Mouse (Mus musculus) embryonic facial prominence, embryonic 10.5 days (tissue): ENCODE measurements around the gene Khnyn. TPM values are rescaled to one million over a fixed set of nuclear protein-coding genes. Genes with fewer than 3 reads are reported as not detected.

Experiments
- DNase-seq: peaks from one replicate; pipeline ENCODE4 v3.0.0-alpha.2; 2017; ENCODE audit warnings: low spot score
- H3K27ac ChIP-seq: fragments of 300-500 bp; sonication (generic); replicated peaks from 2 replicates; pipeline ENCODE4 v1.5.1; 2016; ENCODE audit warnings: mild to moderate bottlenecking
- H3K27me3 ChIP-seq: fragments of 300-500 bp; sonication (generic); replicated peaks from 2 replicates; pipeline ENCODE4 v1.6.1; 2016; ENCODE audit warnings: low read depth, mild to moderate bottlenecking; ENCODE audit not compliant: poor library complexity, severe bottlenecking
- H3K36me3 ChIP-seq: fragments of 300-500 bp; sonication (generic); replicated peaks from 2 replicates; pipeline ENCODE4 v1.6.1; 2016; ENCODE audit warnings: mild to moderate bottlenecking, moderate library complexity
- H3K4me1 ChIP-seq: fragments of 300-500 bp; sonication (generic); 2 replicates; pipeline ENCODE4 v1.6.1; 2016
- H3K4me3 ChIP-seq: fragments of 300-500 bp; sonication (generic); 2 replicates; pipeline ENCODE4 v1.5.1; 2016; ENCODE audit warnings: mild to moderate bottlenecking, moderate library complexity
- H3K9me3 ChIP-seq: fragments of 300-500 bp; sonication (generic); 2 replicates; pipeline ENCODE4 v1.6.1; 2016; ENCODE audit warnings: mild to moderate bottlenecking
- WGBS: fragments of 180-500 bp; shearing (Covaris S2); methylation state at CpG from one replicate; pipeline ENCODE4 v1.1.7; 2016; 5-methylcytosine and 5-hydroxymethylcytosine counted together
- polyA plus RNA-seq: library from polyadenylated mRNA; unstranded; fragments of >200 nt; fragmentation: Nextera tagmentation; extraction: Ambion mirVana; gene quantifications from 2 replicates; pipeline ENCODE4 v1.2.1, GENCODE M21; 2016

Gene Khnyn
- polyA plus RNA-seq, 1 experiment from 2014 or later = 31.0 TPM

DNA sequence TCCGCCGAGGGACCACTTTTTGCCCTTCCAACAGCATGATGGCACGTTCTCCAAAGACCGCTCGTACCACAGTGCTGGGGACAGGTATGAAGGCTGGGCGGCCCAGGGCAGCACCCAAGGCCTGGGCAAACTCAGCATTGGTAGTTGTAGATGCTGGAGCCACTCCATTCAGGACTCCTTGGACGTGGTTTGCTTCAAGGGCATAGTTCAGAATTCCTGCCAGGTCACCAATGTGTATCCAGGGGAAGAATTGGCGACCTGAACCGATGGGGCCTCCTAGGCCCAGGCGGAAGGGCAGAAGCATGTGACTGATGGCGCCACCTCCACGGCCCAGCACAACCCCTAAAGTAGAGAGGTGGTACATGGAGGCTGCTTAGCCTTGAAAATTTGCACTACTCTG, 12.9 kb downstream of the Khnyn start:
- no peaks in the 10 kb centered on the region for H3K27me3 ChIP-seq
- no peak overlapping the region for H3K27ac ChIP-seq
- peaks cover 25% of the 10 kb centered on the region for H3K4me1 ChIP-seq
- no peak overlapping the region for H3K4me3 ChIP-seq
- DNase-seq = no peak
- H3K9me3 ChIP-seq = no peaks in the 10 kb centered on the region
- peaks cover 61% of the 10 kb centered on the region for H3K36me3 ChIP-seq
- 93% methylated on average over 12 of the region's 12 CpGs for WGBS

DNA sequence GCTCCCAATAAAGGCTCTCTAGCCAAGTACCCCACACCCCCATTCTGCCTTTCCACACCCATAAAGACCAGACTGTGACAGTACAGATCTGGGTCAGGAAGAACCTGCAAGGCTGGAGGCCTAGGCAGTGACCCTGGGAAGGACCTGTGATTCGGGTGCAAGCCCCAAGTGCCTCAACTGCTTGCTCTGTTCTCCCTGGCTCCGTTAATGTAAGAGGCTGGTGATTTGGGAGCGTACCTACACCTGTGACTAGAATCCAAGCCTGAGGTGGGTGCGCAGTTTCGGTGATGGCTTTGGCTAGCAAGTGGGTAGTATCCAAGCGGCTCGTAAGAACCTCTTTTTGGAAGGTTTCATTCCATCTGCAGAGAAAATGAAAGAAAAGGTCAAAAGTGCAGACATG, 14.2 kb downstream of the Khnyn start:
- H3K36me3 ChIP-seq = peaks cover 49% of the 10 kb centered on the region
- no peak overlapping the region for H3K27ac ChIP-seq
- peaks cover 25% of the 10 kb centered on the region for H3K4me1 ChIP-seq
- no peaks in the 10 kb centered on the region for H3K9me3 ChIP-seq
- 91% methylated on average over 7 of the region's 7 CpGs for WGBS
- H3K27me3 ChIP-seq = no peaks in the 10 kb centered on the region
- no peak for DNase-seq
- H3K4me3 ChIP-seq = peak overlapping the region; percentile 64; the same call in 1 of the 2 replicates

DNA sequence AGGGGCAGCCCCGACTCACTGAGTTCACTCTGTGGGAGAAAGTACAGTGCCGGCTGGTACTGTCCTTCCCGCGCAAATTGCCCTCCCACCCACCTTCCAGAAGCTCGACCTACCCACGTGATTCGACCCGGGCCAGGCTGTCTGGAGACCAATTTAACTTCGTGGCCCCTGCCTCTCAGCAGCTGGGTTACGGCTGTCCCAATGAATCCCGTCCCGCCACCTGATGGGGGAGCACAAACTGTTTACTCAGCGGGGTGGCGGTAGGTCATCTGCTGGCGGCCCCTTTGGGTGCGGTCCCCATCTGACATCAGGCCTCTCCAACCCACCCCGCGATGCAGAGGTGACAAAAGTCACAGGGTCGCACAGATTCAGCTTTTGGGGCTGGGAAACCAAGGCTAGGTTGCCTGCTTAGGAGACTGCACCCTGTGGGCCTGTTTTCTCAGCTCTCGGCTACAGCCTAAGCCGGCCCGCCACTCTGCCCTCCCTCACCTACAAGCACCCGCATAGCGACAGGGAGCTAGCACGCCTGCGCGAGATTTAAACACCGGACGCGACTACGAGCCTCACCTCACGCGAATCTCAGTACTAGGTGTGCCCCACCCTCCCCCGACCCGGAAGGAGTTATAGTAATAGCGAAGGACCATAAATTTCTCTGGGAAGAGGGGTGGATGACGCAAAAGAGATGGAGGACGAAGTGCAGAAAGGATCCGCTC, 15.1 kb downstream of the Khnyn start, which contains the start of gene Sdr39u1:
Gene Sdr39u1, minus strand, starts transcription at position 593 of the 713 bp plus-strand sequence.
- H3K4me1 ChIP-seq = peaks cover 25% of the 10 kb centered on the region
- peak within 1 kb of the TSS; percentile 87 for H3K27ac ChIP-seq

DNA sequence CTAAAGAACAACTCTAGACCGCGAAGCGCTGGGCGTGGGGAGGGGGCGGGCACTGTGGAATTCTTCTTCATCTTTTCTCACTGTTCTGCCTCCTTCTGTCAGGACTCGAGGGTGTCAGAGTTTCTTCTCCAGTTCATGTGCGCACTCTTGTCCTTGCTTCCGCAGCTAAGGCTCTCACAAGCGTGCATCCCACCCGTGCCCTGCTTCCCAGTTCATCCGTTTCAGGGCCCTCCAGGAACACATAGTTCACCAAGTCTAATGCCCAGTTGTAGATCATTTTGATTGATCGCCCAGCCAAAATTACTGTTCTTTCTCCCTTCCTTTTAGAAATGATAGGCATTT, 15.6 kb downstream of the Khnyn start:
- DNase-seq = no peak
- WGBS = 9% methylated on average over 12 of the region's 12 CpGs

More for the DNA sequence above, 15.1 kb downstream of the Khnyn start, which contains the start of gene Sdr39u1:
- DNase-seq = peak; percentile 91
- peak within 1 kb of the TSS; percentile 64 for H3K4me3 ChIP-seq
- 2% methylated on average over 39 of the region's 39 CpGs for WGBS
- no peaks in the 10 kb centered on the region for H3K27me3 ChIP-seq
- H3K9me3 ChIP-seq = no peaks in the 10 kb centered on the region
- H3K36me3 ChIP-seq = peaks cover 40% of the 10 kb centered on the region

DNA sequence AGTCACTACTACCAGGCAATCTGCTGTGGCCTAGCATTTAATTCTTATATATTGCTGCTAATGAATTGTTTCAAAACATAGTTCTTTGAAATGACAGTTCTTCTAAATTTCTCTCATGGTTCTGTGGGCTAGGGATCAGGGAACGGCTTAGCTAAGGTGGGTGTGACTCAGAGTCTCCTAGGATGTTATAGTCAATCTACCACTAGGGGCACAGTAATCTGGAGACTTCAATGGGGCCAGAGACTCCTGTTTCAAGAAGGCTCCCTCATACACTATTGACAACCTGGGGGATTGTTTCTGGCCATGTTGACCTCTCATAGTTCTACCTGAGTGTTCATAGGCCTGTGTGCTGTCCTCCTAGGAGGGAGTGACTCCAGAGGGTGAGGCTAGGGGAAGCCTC, 20.8 kb downstream of the Khnyn start:
- 39% methylated on average over 1 of the region's 1 CpGs for WGBS
- Histone ChIP-seq H3K36me3 (no peaks in the 10 kb centered on the region), H3K4me3 (no peak overlapping the region), H3K4me1 (peaks cover 7% of the 10 kb centered on the region), H3K27ac (no peak overlapping the region), H3K9me3 (no peaks in the 10 kb centered on the region), H3K27me3 (no peaks in the 10 kb centered on the region)
- DNase-seq = no peak

More for the DNA sequence above, 15.6 kb downstream of the Khnyn start:
- Histone ChIP-seq H3K4me1 (peaks cover 25% of the 10 kb centered on the region), H3K9me3 (no peaks in the 10 kb centered on the region), H3K4me3 (peak overlapping the region; percentile 64), H3K36me3 (peaks cover 34% of the 10 kb centered on the region), H3K27ac (peak overlapping the region; percentile 87), H3K27me3 (no peaks in the 10 kb centered on the region)

DNA sequence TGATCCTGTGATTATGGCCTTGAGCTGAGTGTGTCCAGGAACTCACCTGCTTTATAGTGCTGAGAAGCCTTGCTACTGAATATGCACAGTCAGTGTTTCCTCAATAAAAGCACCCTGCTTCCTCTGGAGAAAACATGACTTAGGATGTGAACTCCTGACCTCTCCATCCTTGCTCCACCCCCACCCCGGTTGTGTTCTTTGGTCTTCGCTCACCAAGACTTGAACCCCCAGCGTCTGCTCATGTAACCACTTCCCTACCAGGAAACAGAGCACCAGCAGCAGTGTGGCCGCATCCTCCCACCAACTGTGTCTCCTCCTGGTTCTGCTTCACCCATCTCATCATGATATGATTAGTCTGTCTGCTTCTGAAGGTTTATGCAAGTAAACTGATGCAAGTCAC, 28.7 kb downstream of the Khnyn start:
- peaks cover 2% of the 10 kb centered on the region; the same call in 1 of the 2 replicates for H3K4me1 ChIP-seq
- no peak for DNase-seq
- H3K4me3 ChIP-seq = no peak overlapping the region
- H3K27ac ChIP-seq = no peak overlapping the region
- 44% methylated on average over 4 of the region's 4 CpGs for WGBS
- no peaks in the 10 kb centered on the region; the same call in 1 of the 2 replicates for H3K9me3 ChIP-seq
- no peaks in the 10 kb centered on the region for H3K36me3 ChIP-seq
- H3K27me3 ChIP-seq = no peaks in the 10 kb centered on the region

DNA sequence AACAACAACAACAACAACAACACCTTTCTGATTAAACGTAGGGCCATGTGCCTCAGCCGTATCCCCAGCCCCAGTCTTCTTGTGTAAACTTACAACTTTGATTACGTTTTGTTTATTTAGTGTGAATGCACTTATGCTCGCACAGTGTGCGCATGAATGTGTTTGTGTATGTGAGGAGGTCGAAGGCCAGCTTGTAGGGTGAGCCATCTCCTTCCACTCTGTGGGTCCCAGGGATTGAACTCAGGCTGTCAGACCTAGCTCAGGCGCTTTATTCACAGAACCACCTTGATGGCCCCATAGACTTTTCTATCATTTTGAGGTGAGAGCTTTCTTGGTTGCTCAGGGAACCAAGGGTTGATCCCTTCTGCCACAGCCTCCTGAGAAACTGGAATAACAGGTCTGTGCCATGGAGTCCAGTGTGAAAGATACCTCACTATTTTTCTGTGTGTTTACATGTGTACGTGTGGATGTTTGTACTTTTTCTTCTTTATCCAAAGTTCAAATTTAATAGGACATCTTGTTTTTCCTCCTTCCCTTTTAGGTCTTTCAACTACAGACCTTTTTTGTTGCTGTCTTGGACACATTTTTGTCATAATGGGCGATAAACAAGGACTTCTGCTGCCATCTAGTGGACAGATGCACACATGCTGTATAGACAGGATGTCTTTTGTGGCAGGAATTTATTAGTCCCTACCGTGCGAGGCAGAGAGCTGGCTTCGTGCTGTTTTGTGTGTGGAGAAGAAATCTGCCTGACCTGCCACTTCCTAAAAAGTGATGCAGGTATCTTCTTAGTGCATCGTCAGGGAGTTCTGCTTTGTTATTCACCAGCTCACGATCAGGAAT, 33.7 kb downstream of the Khnyn start:
- H3K27ac ChIP-seq = peak overlapping the region; percentile 66
- 38% methylated on average over 14 of the region's 14 CpGs for WGBS
- peak; percentile 78 for DNase-seq
- H3K4me1 ChIP-seq = peaks cover 18% of the 10 kb centered on the region
- H3K9me3 ChIP-seq = no peaks in the 10 kb centered on the region; the same call in 1 of the 2 replicates
- peaks cover 12% of the 10 kb centered on the region; the same call in 1 of the 2 replicates for H3K27me3 ChIP-seq
- no peak overlapping the region for H3K4me3 ChIP-seq
- no peaks in the 10 kb centered on the region for H3K36me3 ChIP-seq

DNA sequence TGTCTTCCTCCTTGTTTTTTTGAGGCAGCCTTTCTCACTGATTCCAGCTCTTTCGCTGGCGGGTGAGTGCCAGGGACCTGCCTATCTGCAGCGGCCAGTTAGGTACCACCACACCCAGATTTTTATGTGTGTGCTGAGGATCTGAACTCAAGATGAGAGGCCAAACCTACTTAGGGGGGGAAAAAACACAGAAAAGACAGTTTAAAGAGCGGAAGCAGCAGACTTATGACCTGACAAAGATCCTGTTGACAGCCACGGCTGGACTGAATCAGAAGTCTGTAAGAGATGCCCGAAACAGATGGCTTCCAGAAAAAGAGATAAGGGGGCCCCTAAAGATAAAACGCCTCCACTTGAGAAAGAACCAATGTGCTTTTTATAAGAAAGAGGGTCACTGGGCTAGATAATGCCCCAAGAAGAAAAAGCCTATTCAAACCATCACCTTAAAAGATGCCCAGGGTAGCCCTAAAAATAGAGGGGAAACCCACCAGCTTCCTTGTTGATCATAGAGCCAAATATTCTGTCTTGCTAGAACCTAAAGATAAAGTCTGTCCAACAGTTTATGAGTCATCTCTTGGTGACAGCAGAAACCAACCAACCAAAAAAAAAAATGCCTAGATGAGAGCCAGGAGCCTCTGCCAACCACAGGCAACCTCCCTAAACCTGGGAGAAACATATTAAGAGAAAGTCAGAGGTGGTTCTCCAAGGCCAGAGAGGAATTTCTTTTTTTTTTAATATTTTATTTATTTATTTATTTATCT, 37.9 kb downstream of the Khnyn start:
- no peak overlapping the region for H3K27ac ChIP-seq
- H3K27me3 ChIP-seq = peaks cover 12% of the 10 kb centered on the region; the same call in 1 of the 2 replicates
- H3K4me3 ChIP-seq = no peak overlapping the region
- WGBS = 75% methylated on average over 7 of the region's 7 CpGs
- H3K9me3 ChIP-seq = no peaks in the 10 kb centered on the region
- peaks cover 18% of the 10 kb centered on the region for H3K4me1 ChIP-seq
- no peaks in the 10 kb centered on the region for H3K36me3 ChIP-seq
- DNase-seq = no peak

DNA sequence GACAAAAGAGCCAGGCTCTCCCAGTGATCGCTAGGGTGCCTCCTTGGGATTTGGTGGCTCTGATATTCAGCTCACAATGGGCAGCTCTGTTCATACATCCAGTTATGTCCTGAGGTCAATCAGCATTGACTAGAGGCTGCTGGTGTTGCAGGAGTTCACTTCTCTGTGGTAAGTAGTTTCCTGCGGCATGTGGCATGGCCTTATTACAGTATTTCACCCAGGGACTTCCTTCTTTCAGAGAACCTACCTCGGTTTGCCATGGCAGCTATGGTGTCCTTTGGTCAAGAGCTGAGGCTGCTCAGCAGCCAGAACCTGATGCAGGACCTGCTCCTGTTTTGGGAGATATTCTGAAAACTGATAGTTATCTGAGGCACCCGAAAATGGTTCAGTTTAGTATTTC, 42.1 kb downstream of the Khnyn start:
- no peak overlapping the region for H3K27ac ChIP-seq
- peaks cover 8% of the 10 kb centered on the region; the same call in 1 of the 2 replicates for H3K9me3 ChIP-seq
- no peak overlapping the region for H3K4me3 ChIP-seq
- 80% methylated on average over 4 of the region's 4 CpGs for WGBS
- no peaks in the 10 kb centered on the region for H3K27me3 ChIP-seq
- H3K4me1 ChIP-seq = peaks cover 13% of the 10 kb centered on the region
- H3K36me3 ChIP-seq = no peaks in the 10 kb centered on the region
- no peak for DNase-seq

DNA sequence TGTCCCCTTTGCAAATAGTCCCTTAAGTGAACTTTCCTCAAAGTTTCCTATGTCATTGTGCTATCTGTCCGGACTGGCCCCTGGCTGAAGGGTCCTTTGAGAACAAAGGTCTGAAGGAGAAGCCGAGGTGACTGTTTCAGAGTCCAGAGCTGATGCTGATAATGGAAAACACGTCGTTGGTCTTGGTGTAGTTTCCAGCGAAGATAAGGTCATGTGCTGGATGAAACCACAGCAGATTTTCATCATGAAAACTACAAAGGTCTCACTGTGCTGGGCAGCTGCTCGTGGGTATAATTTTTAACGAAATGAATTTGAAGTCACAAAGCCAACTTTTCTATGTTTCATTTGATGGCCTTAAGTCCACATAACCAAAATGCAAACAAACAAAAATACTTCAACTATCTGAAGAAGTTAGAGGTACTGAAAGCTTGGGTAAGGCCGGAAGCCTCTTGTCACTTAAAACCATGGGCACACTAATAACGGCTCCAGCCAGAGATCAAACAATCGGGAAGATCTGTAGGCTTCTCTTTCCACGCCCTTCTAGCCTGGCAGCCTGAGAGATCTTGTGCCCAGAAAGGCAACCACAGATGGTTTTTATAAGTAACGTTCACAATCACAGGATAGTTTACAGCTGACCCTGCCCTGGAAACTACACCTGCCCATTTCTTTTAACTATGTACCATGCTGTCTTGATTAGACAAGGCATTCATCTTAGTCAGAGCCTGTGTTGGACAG, 44.7 kb downstream of the Khnyn start:
- peak; percentile 12 for DNase-seq
- H3K27me3 ChIP-seq = no peaks in the 10 kb centered on the region
- H3K27ac ChIP-seq = no peak overlapping the region
- H3K4me3 ChIP-seq = no peak overlapping the region
- no peaks in the 10 kb centered on the region for H3K36me3 ChIP-seq
- H3K9me3 ChIP-seq = peaks cover 9% of the 10 kb centered on the region; the same call in 1 of the 2 replicates
- 61% methylated on average over 12 of the region's 12 CpGs for WGBS
- H3K4me1 ChIP-seq = peaks cover 17% of the 10 kb centered on the region

DNA sequence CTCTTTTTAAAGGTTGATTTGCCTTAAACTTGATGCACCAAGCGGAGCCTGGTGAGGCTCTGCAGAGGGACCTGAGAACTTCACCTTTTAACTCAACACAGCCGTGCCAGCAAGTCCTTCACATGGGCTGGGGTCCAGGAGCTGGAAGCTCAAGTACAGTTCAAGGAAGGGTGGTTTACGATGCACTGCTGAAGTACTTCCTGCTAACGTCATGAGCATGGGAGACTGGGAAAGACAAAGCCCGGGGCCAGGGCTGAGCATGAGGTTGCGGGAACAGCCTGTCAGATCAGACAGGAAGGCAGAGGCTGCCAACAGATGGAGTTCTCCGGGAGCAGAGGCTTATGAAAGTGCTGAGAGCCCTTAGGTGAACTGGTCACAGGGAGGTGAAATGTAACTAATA, 48.8 kb downstream of the Khnyn start:
- Histone ChIP-seq H3K27me3 (no peaks in the 10 kb centered on the region), H3K4me3 (no peak overlapping the region), H3K36me3 (no peaks in the 10 kb centered on the region), H3K9me3 (peaks cover 9% of the 10 kb centered on the region; the same call in 1 of the 2 replicates), H3K4me1 (peaks cover 23% of the 10 kb centered on the region), H3K27ac (0 out of 2 replicates have a peak overlapping the region, but pooled peaks have one; percentile 55)
- peak; percentile 33 for DNase-seq
- 51% methylated on average over 7 of the region's 7 CpGs for WGBS
